Mouse (Mus musculus): ENCODE measurements around the gene Ap4m1. TPM values are rescaled to one million over a fixed set of nuclear protein-coding genes. Genes with fewer than 3 reads are reported as not detected.
"Not testable (repeated sequence)": the region's sequence is repeated elsewhere in the genome, so short reads cannot be mapped to it uniquely, and the experiment has no call there.

Gene Ap4m1
- polyA plus RNA-seq, 1 experiment from 2014 or later: 4.8 TPM

DNA sequence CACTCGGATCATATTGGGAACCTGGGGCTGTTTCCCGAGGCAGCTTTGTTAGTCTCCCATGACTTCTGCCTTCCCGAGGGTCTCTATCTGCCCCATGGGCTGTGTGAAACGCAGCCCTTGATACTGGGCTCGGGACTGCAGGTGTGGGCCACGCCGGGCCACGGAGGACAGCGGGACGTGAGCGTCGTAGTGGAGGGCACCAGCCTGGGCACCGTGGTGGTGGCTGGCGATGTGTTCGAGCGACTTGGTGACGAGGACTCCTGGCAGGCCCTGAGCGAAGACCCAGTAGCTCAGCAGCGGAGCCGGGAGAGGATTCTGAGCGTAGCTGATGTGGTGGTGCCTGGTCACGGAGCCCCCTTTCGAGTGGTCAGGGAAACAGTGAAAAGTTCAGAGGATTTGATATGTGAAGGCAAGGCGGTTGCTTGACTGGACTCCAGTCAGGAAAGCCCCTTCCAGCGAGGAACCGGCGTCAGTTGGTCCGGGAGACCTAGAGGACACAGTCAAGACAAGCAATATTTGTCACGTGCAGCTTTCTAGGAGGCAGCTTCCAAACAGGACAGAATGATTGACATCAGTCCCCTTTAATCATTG, 23.0 kb downstream of the Ap4m1 start:
- TF ChIP-seq CTCF (IDR thresholded peaks at IDR 0.05; ENCODE audit: low read depth): no peak
- peak overlapping the region; percentile 60 for H3K9ac ChIP-seq (ENCODE audit: low read depth, low read length)

DNA sequence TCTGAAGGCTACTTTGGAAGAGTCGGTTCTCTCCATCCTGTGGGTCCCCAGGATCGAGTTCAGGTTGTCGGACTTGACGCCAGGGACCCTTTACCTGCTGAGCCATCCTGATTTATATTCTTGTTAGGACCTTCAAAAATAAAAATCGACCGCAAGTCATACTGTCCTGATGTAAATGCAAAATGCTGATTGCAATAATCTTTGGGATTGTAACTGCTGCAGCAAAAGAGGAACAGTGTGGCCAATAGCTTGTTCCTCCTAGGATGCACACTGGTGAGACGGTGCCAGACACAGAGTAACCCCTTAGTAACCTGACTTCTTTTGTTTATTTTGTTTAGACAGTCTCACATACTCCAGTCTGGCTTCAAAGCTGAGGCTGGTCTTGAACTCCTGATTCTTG, 23.7 kb downstream of the Ap4m1 start:
- Histone ChIP-seq H3K4me3 (ENCODE audit: low read depth, low read length) (peak overlapping the region; percentile 64; the same call in 1 of the 2 replicates), H3K9me3 (ENCODE audit: control insufficient read depth) (no peaks in the 10 kb centered on the region), H3K9ac (ENCODE audit: low read depth, low read length) (no peak overlapping the region), H3K4me1 (replicated peaks; ENCODE audit: control insufficient read depth, insufficient read depth, low read length) (no peaks in the 10 kb centered on the region), H3K27me3 (replicated peaks; ENCODE audit: control insufficient read depth, insufficient read depth, low read length) (no peaks in the 10 kb centered on the region), H3K36me3 (ENCODE audit: control insufficient read depth, insufficient read depth) (peaks cover 3% of the 10 kb centered on the region; the same call in 1 of the 2 replicates), H3K27ac (ENCODE audit: low read depth, low read length) (no peak overlapping the region), H3K4me2 (replicated peaks; ENCODE audit: low read depth) (peak overlapping the region; percentile 95)
- no peak for TF ChIP-seq CTCF (IDR thresholded peaks at IDR 0.05; ENCODE audit: low read depth)
- 73% methylated on average over 7 of the region's 7 CpGs for WGBS
- no peak for ATAC-seq

More for the DNA sequence above, 23.0 kb downstream of the Ap4m1 start:
- H3K27me3 ChIP-seq (replicated peaks; ENCODE audit: control insufficient read depth, insufficient read depth, low read length): no peaks in the 10 kb centered on the region
- peaks cover 3% of the 10 kb centered on the region; the same call in 1 of the 2 replicates for H3K36me3 ChIP-seq (ENCODE audit: control insufficient read depth, insufficient read depth)
- H3K27ac ChIP-seq (ENCODE audit: low read depth, low read length): peak overlapping the region; percentile 54; the same call in 1 of the 2 replicates
- H3K9me3 ChIP-seq (ENCODE audit: control insufficient read depth): no peaks in the 10 kb centered on the region
- peak overlapping the region; percentile 95 for H3K4me2 ChIP-seq (replicated peaks; ENCODE audit: low read depth)
- peak; percentile 24; the same call in 1 of the 2 replicates for ATAC-seq
- WGBS: 4% methylated on average over 29 of the region's 29 CpGs
- H3K4me1 ChIP-seq (replicated peaks; ENCODE audit: control insufficient read depth, insufficient read depth, low read length): no peaks in the 10 kb centered on the region
- peak overlapping the region; percentile 64 for H3K4me3 ChIP-seq (ENCODE audit: low read depth, low read length)

DNA sequence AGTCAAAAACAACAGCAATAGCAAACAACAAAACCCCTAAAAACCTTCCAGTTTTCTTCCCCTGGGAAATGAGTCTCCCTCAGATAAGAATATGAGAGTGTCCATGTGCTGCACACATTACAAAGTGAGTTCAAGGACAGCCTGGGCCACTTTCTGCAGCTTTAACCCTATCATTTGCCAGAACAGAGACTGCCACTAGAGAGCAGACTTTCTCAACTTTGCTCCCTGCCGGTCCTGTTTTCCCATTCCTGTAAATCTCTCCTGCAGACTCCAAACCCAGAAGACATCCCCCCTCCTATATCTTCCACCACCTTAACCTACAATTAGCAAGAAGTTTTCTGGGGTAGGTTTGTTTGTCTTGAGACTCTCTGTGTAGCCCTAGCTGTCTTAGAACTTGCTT, 27.8 kb downstream of the Ap4m1 start:
- WGBS: 4% methylated on average over 1 of the region's 1 CpGs
- H3K4me2 ChIP-seq (replicated peaks; ENCODE audit: low read depth): no peak overlapping the region

DNA sequence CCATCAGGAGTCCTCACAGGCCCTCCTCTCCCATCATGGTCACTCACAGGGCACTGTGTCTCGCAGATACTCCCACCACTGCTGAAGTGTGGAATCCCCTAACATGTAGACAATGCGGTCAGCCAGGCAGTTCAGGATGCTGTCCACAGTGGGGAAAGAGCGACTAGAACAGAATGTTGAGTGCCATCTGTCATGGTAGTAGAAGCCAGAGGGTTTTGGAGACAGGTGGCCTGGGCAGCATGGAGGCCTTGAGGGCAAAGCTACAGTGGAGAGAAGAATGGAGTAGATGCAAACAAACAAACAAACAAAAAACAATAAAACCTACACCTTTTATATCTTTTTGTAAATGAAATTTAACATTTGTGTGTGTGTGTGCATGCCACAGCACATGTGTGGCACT, 30.3 kb downstream of the Ap4m1 start:
- no peaks in the 10 kb centered on the region for H3K27me3 ChIP-seq (replicated peaks; ENCODE audit: control insufficient read depth, insufficient read depth, low read length)
- H3K9me3 ChIP-seq (ENCODE audit: control insufficient read depth): no peaks in the 10 kb centered on the region
- H3K4me2 ChIP-seq (replicated peaks; ENCODE audit: low read depth): no peak overlapping the region
- no peak for TF ChIP-seq CTCF (IDR thresholded peaks at IDR 0.05; ENCODE audit: low read depth)
- no peak for ATAC-seq
- H3K4me3 ChIP-seq (ENCODE audit: low read depth, low read length): no peak overlapping the region
- H3K9ac ChIP-seq (ENCODE audit: low read depth, low read length): no peak overlapping the region
- WGBS: 93% methylated on average over 3 of the region's 3 CpGs
- no peaks in the 10 kb centered on the region for H3K4me1 ChIP-seq (replicated peaks; ENCODE audit: control insufficient read depth, insufficient read depth, low read length)
- H3K36me3 ChIP-seq (ENCODE audit: control insufficient read depth, insufficient read depth): no peaks in the 10 kb centered on the region
- no peak overlapping the region for H3K27ac ChIP-seq (ENCODE audit: low read depth, low read length)

More for the DNA sequence above, 27.8 kb downstream of the Ap4m1 start:
- no peak for ATAC-seq
- no peaks in the 10 kb centered on the region for H3K4me1 ChIP-seq (replicated peaks; ENCODE audit: control insufficient read depth, insufficient read depth, low read length)
- H3K27me3 ChIP-seq (replicated peaks; ENCODE audit: control insufficient read depth, insufficient read depth, low read length): no peaks in the 10 kb centered on the region
- H3K4me3 ChIP-seq (ENCODE audit: low read depth, low read length): no peak overlapping the region
- no peak overlapping the region for H3K9ac ChIP-seq (ENCODE audit: low read depth, low read length)
- H3K27ac ChIP-seq (ENCODE audit: low read depth, low read length): no peak overlapping the region
- H3K9me3 ChIP-seq (ENCODE audit: control insufficient read depth): no peaks in the 10 kb centered on the region
- no peaks in the 10 kb centered on the region for H3K36me3 ChIP-seq (ENCODE audit: control insufficient read depth, insufficient read depth)
- peak; percentile 65 for TF ChIP-seq CTCF (IDR thresholded peaks at IDR 0.05; ENCODE audit: low read depth)

DNA sequence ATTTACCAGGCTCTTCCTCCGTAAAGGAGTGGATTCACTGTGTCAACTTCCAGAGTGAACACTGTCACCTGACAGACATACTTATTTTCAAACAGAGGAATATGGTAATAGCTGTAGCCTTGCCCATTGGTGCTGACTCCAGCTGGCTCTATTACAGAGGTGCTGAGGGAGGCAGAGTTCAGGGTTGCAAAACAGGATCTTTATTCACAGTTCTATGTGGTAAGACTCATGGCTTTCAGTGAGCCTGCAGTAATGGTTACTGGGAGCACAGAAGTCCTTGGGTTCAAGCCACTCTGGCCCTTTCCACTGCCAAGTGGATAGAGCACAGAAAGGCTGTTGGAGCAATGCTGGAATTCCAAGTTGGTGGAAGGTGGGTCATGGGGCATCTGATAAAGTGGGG, 35.5 kb downstream of the Ap4m1 start:
- Histone ChIP-seq H3K9ac (ENCODE audit: low read depth, low read length) (no peak overlapping the region), H3K27me3 (replicated peaks; ENCODE audit: control insufficient read depth, insufficient read depth, low read length) (no peaks in the 10 kb centered on the region), H3K27ac (ENCODE audit: low read depth, low read length) (no peak overlapping the region), H3K36me3 (ENCODE audit: control insufficient read depth, insufficient read depth) (no peaks in the 10 kb centered on the region), H3K4me3 (ENCODE audit: low read depth, low read length) (no peak overlapping the region), H3K9me3 (ENCODE audit: control insufficient read depth) (no peaks in the 10 kb centered on the region), H3K4me1 (replicated peaks; ENCODE audit: control insufficient read depth, insufficient read depth, low read length) (no peaks in the 10 kb centered on the region), H3K4me2 (replicated peaks; ENCODE audit: low read depth) (no peak overlapping the region)
- no peak for ATAC-seq
- no peak for TF ChIP-seq CTCF (IDR thresholded peaks at IDR 0.05; ENCODE audit: low read depth)
- WGBS: 52% methylated on average over 1 of the region's 1 CpGs

DNA sequence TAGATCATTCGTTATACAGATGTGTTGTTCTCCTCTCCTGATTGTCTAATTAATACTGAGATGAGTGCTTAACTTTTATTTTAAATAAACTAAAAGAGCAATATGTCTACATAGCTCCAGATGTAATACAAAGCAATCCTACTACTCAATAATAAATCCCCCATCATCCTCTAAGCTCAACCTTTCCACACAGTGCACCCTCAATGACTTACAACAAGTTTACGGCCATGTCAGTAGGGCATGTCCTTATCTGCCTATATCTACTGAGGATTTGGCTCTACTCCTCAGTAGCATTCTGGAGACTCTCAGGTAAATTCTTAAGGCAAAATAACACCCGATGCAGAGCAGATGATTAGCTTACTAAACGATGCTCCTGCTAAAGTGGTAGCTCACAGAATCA, 36.1 kb downstream of the Ap4m1 start:
- no peak overlapping the region for H3K4me3 ChIP-seq (ENCODE audit: low read depth, low read length)
- no peak overlapping the region for H3K9ac ChIP-seq (ENCODE audit: low read depth, low read length)
- 79% methylated on average over 4 of the region's 4 CpGs for WGBS
- H3K4me2 ChIP-seq (replicated peaks; ENCODE audit: low read depth): no peak overlapping the region
- no peaks in the 10 kb centered on the region for H3K4me1 ChIP-seq (replicated peaks; ENCODE audit: control insufficient read depth, insufficient read depth, low read length)
- TF ChIP-seq CTCF (IDR thresholded peaks at IDR 0.05; ENCODE audit: low read depth): no peak
- H3K27me3 ChIP-seq (replicated peaks; ENCODE audit: control insufficient read depth, insufficient read depth, low read length): no peaks in the 10 kb centered on the region
- no peaks in the 10 kb centered on the region for H3K9me3 ChIP-seq (ENCODE audit: control insufficient read depth)
- H3K27ac ChIP-seq (ENCODE audit: low read depth, low read length): no peak overlapping the region
- H3K36me3 ChIP-seq (ENCODE audit: control insufficient read depth, insufficient read depth): no peaks in the 10 kb centered on the region
- ATAC-seq: no peak

DNA sequence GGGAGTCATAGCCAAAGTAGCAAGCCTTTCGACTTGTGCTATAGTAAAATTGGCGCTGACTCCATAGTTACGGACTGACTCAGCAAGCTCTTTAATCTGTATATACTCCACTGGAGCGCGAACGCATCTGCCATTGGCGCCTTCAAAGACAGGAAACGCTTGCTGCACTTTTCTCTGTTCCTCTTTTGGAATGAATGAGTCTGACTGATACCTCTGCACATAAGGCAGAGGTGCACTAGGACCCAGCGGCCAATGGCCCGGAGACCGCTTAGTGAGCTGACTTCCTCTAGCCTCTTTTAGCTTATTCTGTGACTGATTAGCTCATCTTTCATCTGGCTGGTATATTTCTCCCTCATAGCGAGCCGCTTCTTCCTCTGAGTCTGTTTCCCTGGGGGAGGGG, 44.8 kb downstream of the Ap4m1 start:
- WGBS: 95% methylated on average over 13 of the region's 13 CpGs
- not testable (repeated sequence) for H3K9me3 ChIP-seq (ENCODE audit: control insufficient read depth); ATAC-seq; H3K4me2 ChIP-seq (replicated peaks; ENCODE audit: low read depth); H3K4me3 ChIP-seq (ENCODE audit: low read depth, low read length); H3K4me1 ChIP-seq (replicated peaks; ENCODE audit: control insufficient read depth, insufficient read depth, low read length); H3K27ac ChIP-seq (ENCODE audit: low read depth, low read length); H3K9ac ChIP-seq (ENCODE audit: low read depth, low read length); H3K27me3 ChIP-seq (replicated peaks; ENCODE audit: control insufficient read depth, insufficient read depth, low read length); H3K36me3 ChIP-seq (ENCODE audit: control insufficient read depth, insufficient read depth)
